In the genomic region with DNA sequence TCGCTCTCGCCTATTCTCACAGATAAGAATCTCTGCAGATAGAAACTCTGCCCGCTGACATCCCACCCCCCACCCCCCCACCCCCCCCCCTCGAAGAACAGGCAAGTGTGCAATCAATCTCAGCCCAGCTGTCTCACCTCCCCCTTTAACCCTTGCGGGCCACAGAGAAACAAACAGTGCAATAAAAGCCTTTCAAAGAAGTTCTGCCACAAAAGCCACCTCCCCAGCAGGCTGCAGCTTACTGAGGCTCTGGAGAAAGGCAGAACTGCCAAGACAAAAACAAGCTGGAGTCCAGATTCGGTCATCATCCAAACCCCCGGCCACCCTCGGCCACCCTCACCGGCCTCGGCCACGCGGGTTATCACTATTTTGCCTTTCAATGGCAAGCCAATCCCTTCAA, we compare ENCODE assay signal across 10 mouse cellular contexts. TPM values are rescaled to one million over a fixed set of nuclear protein-coding genes. Genes with fewer than 3 reads are reported as not detected.
DNase-seq lines count a peak whose midpoint lies in the region; ATAC-seq and TF ChIP-seq lines count a peak whose summit lies in the region.
"Had no signal": no experiment of that assay in that cellular context is flagged by ENCODE, and none has a peak within 500 bp of the region (broad histone marks: within the 10 kb centered on the region; RNA-seq: fewer than 3 reads in every experiment).

No protein-coding gene starts in this region.

- no peak for TF ChIP-seq CTCF in kidney, adult 2 months (conservative IDR thresholded peaks at IDR 0.05; ENCODE audit: insufficient read depth, insufficient read length, low read depth, low read length)
- TF ChIP-seq CTCF in intestine, postnatal 0 days (IDR thresholded peaks at IDR 0.05; ENCODE audit: low read depth), result no peak

- ATAC-seq in kidney, embryonic 14.5 days (ENCODE audit: low FRiP score, low TSS enrichment), result no peak
- no peak for ATAC-seq in forebrain, embryonic 15.5 days (replicated peaks)
- ATAC-seq in midbrain, embryonic 11.5 days (ENCODE audit: low FRiP score), result no peak
- no peak for ATAC-seq in intestine, postnatal 0 days

- peak overlapping the region; percentile 15; the same call in 1 of the 2 replicates for H3K27ac ChIP-seq in kidney, embryonic 14.5 days (ENCODE audit: low read depth, low read length)
- H3K27ac ChIP-seq in kidney, adult 2 months (ENCODE audit: insufficient read depth, low read depth, low read length), result no peak overlapping the region
- H3K27ac ChIP-seq in ES-E14 (ENCODE audit: insufficient read depth, low read depth, low read length, poor library complexity, severe bottlenecking), result peak overlapping the region; percentile 21; the same call in 1 of the 2 replicates
- no peak overlapping the region for H3K27ac ChIP-seq in forebrain, embryonic 15.5 days (replicated peaks)
- H3K27ac ChIP-seq in midbrain, embryonic 11.5 days (ENCODE audit: low read depth, low read length), result no peak overlapping the region
- no peak overlapping the region for H3K27ac ChIP-seq in intestine, postnatal 0 days (ENCODE audit: low read depth, low read length)
- H3K27ac ChIP-seq: macrophage had no signal

- 7% methylated on average over 12 of the region's 12 CpGs for WGBS in kidney, embryonic 14.5 days
- WGBS in kidney, adult 2 months, result 51% methylated on average over 12 of the region's 12 CpGs
- 8% methylated on average over 12 of the region's 12 CpGs for WGBS in forebrain, embryonic 15.5 days
- 12% methylated on average over 12 of the region's 12 CpGs for WGBS in midbrain, embryonic 11.5 days
- WGBS in intestine, postnatal 0 days, result 37% methylated on average over 12 of the region's 12 CpGs

- peaks cover 5% of the 10 kb centered on the region; the same call in 1 of the 2 replicates for H3K36me3 ChIP-seq in kidney, embryonic 14.5 days (ENCODE audit: control insufficient read depth, insufficient read depth, low read length)
- no peaks in the 10 kb centered on the region for H3K36me3 ChIP-seq in kidney, adult 2 months (ENCODE audit: control insufficient read depth, insufficient read depth, low read length)
- peaks cover 23% of the 10 kb centered on the region for H3K36me3 ChIP-seq in ES-E14 (ENCODE audit: control insufficient read depth, insufficient read depth, low read length, poor library complexity, severe bottlenecking)
- no peaks in the 10 kb centered on the region for H3K36me3 ChIP-seq in forebrain, embryonic 15.5 days
- H3K36me3 ChIP-seq in midbrain, embryonic 11.5 days (ENCODE audit: control insufficient read depth, insufficient read depth, low read length), result no peaks in the 10 kb centered on the region
- no peaks in the 10 kb centered on the region for H3K36me3 ChIP-seq in intestine, postnatal 0 days (ENCODE audit: control insufficient read depth, insufficient read depth)

- H3K9ac ChIP-seq in kidney, embryonic 14.5 days (ENCODE audit: low read depth, low read length), result 0 out of 2 replicates have a peak overlapping the region, but pooled peaks have one; percentile 1
- H3K9ac ChIP-seq in ES-E14 (ENCODE audit: insufficient read depth, low read depth, low read length, poor library complexity, severe bottlenecking), result peak overlapping the region; percentile 63
- H3K9ac ChIP-seq in forebrain, embryonic 15.5 days (replicated peaks), result 0 out of 2 replicates have a peak overlapping the region, but pooled peaks have one; percentile 7
- H3K9ac ChIP-seq in midbrain, embryonic 11.5 days (ENCODE audit: low read length), result no peak overlapping the region
- H3K9ac ChIP-seq in intestine, postnatal 0 days (ENCODE audit: low read depth, low read length), result no peak overlapping the region

- H3K4me3 ChIP-seq in kidney, embryonic 14.5 days (ENCODE audit: low read length), result no peak overlapping the region; the same call in 1 of the 2 replicates
- no peak overlapping the region for H3K4me3 ChIP-seq in kidney, adult 2 months (ENCODE audit: insufficient read depth, low read depth, low read length)
- H3K4me3 ChIP-seq in ES-E14 (ENCODE audit: insufficient read depth in 1 of 2, low read depth in 1 of 2, low read length in 2 of 2, poor library complexity in 1 of 2, severe bottlenecking in 1 of 2), result peak overlapping the region in 1 of 2 experiments; percentile 43; a peak in 1 of 4 replicates
- no peak overlapping the region for H3K4me3 ChIP-seq in forebrain, embryonic 15.5 days
- no peak overlapping the region for H3K4me3 ChIP-seq in midbrain, embryonic 11.5 days (ENCODE audit: low read depth, low read length)
- H3K4me3 ChIP-seq in intestine, postnatal 0 days (ENCODE audit: low read depth, low read length), result no peak overlapping the region

- in situ Hi-C loops in ES-E14 (cut with MboI; ENCODE audit: low sequenced_read_pairs in 2 of 2, unreplicated experiment in 2 of 2), result no loop called here

- no peaks in the 10 kb centered on the region for H3K9me3 ChIP-seq in kidney, embryonic 14.5 days (ENCODE audit: control insufficient read depth, low read length)
- no peaks in the 10 kb centered on the region for H3K9me3 ChIP-seq in ES-E14 (ENCODE audit: control insufficient read depth, insufficient read depth, low read depth, low read length)
- no peaks in the 10 kb centered on the region for H3K9me3 ChIP-seq in forebrain, embryonic 15.5 days
- no peaks in the 10 kb centered on the region for H3K9me3 ChIP-seq in midbrain, embryonic 11.5 days (ENCODE audit: control insufficient read depth, low read length)
- H3K9me3 ChIP-seq in intestine, postnatal 0 days (ENCODE audit: control insufficient read depth), result no peaks in the 10 kb centered on the region

- peaks cover 42% of the 10 kb centered on the region for H3K4me1 ChIP-seq in kidney, embryonic 14.5 days (ENCODE audit: control insufficient read depth, insufficient read depth, low read length)
- 0 out of 2 replicates have a peak, but pooled peaks cover 3% of the 10 kb centered on the region for H3K4me1 ChIP-seq in kidney, adult 2 months (ENCODE audit: control insufficient read depth, insufficient read depth, low read length)
- H3K4me1 ChIP-seq in ES-E14 (ENCODE audit: control insufficient read depth in 2 of 2, insufficient read depth in 2 of 2, low read length in 2 of 2, poor library complexity in 1 of 2), result peaks cover 21 to 25% of the 10 kb centered on the region in 2 experiments
- H3K4me1 ChIP-seq in forebrain, embryonic 15.5 days, result peaks cover 54% of the 10 kb centered on the region
- H3K4me1 ChIP-seq in midbrain, embryonic 11.5 days (ENCODE audit: control insufficient read depth, insufficient read depth, low read length), result peaks cover 16% of the 10 kb centered on the region
- 0 out of 2 replicates have a peak, but pooled peaks cover 3% of the 10 kb centered on the region for H3K4me1 ChIP-seq in intestine, postnatal 0 days (replicated peaks; ENCODE audit: control insufficient read depth, insufficient read depth, low read length)

- no peaks in the 10 kb centered on the region for H3K27me3 ChIP-seq in kidney, embryonic 14.5 days (ENCODE audit: control insufficient read depth, insufficient read depth, low read length)
- H3K27me3 ChIP-seq in kidney, adult 2 months (replicated peaks; ENCODE audit: control insufficient read depth, insufficient read depth, low read length), result no peaks in the 10 kb centered on the region
- H3K27me3 ChIP-seq in forebrain, embryonic 15.5 days, result peaks cover 36% of the 10 kb centered on the region
- H3K27me3 ChIP-seq in midbrain, embryonic 11.5 days (ENCODE audit: control insufficient read depth, insufficient read depth, low read length), result peaks cover 31% of the 10 kb centered on the region
- no peaks in the 10 kb centered on the region for H3K27me3 ChIP-seq in intestine, postnatal 0 days (replicated peaks; ENCODE audit: control insufficient read depth, insufficient read depth, low read length)

- DNase-seq in kidney, adult 2 months, result no peak
- no peak for DNase-seq in ES-E14 (ENCODE audit: low read depth, low spot score)
- DNase-seq in midbrain, embryonic 11.5 days (ENCODE audit: low spot score, missing footprints), result peak; percentile 89
- DNase-seq in left cerebral cortex, postnatal 10 days (ENCODE audit: extremely low spot score in 1 of 2, low spot score in 2 of 2), result no peak
- DNase-seq in cerebellum, postnatal 4 days (ENCODE audit: low spot score in 2 of 2), result no peak
- DNase-seq: layer of hippocampus, adult 9-11 months had no signal

- intact Hi-C loops in left cerebral cortex, postnatal 10 days (cut with DNase I), result no loop called here

- peak overlapping the region; percentile 24 for H3K4me2 ChIP-seq in kidney, embryonic 14.5 days (replicated peaks; ENCODE audit: low read depth, low read length)
- peak overlapping the region; percentile 23 for H3K4me2 ChIP-seq in forebrain, embryonic 15.5 days (replicated peaks)
- H3K4me2 ChIP-seq in midbrain, embryonic 11.5 days, result peak overlapping the region; percentile 2; the same call in 1 of the 2 replicates
- no peak overlapping the region for H3K4me2 ChIP-seq in intestine, postnatal 0 days (replicated peaks; ENCODE audit: low read depth)

- no peak for TF ChIP-seq POLR2A in kidney, adult 2 months (IDR thresholded peaks at IDR 0.05; ENCODE audit: low read depth, low read length)

TF ChIP-seq in ES-E14, 5 proteins besides CTCF, POLR2A, EP300 and RAD21:
- TF ChIP-seq ZNF384 (IDR thresholded peaks at IDR 0.05; ENCODE audit: low read depth, low read length), result no peak
- TF ChIP-seq CHD2 (IDR thresholded peaks at IDR 0.05; ENCODE audit: low read depth, low read length), result no peak

RNA-seq across cellular contexts. Expression of a gene that starts 5.6 kb away (rescaled TPM):
- 43.0 and 68.0 TPM in 2 replicates for polyA plus RNA-seq in kidney, embryonic 14.5 days (2014; fragmentation: Nextera tagmentation; extraction: Ambion mirVana)
- polyA plus RNA-seq in kidney, adult 2 months (2012; rRNA removed), result 16.2 and 19.7 TPM in 2 replicates
- 136 and 147 TPM in 2 replicates for total RNA-seq in ES-E14 (2012; rRNA removed)
- 24.7 and 27.2 TPM in 2 replicates for polyA plus RNA-seq in forebrain, embryonic 15.5 days (2015; fragmentation: Nextera tagmentation; extraction: Ambion mirVana)
- 10.1 and 13.4 TPM in 2 replicates for polyA plus RNA-seq in midbrain, embryonic 11.5 days (2014; fragmentation: Nextera tagmentation; extraction: Ambion mirVana)
- 10 to 100 TPM; 39.1 to 39.3 TPM for total RNA-seq in left cerebral cortex, postnatal 10 days (2021)
- 5.4 and 5.7 TPM in 2 replicates for polyA plus RNA-seq in intestine, postnatal 0 days (2015; fragmentation: Nextera tagmentation; extraction: Ambion mirVana)

Comparison
In these comparisons a context has a peak if more than half of its experiments do, and no peak if none do; other contexts are left out.
1. H3K27ac ChIP-seq: peak in kidney, embryonic 14.5 days (single experiment) and ES-E14 (single experiment); none in kidney, adult 2 months (single experiment), forebrain, embryonic 15.5 days (single experiment), midbrain, embryonic 11.5 days (single experiment) and intestine, postnatal 0 days (single experiment).
2. H3K9ac ChIP-seq: peak in kidney, embryonic 14.5 days (single experiment), ES-E14 (single experiment) and forebrain, embryonic 15.5 days (single experiment); none in midbrain, embryonic 11.5 days (single experiment) and intestine, postnatal 0 days (single experiment).